Mouse (Mus musculus): ENCODE data around the gene Six3. TPM values are rescaled to one million over a fixed set of nuclear protein-coding genes. Genes with fewer than 3 reads are reported as not detected.

The Six3 gene
- total and polyA plus RNA-seq, 3 experiments = not detected

- DNase-seq = no peak
Measured at GRCm38 (mm10) chr17:85626091-85626860, 12.9 kb downstream of the Six3 start.

- no peak for DNase-seq
Measured at GRCm38 (mm10) chr17:85627751-85628150, 14.3 kb downstream of the Six3 start.

- no peak for DNase-seq
Measured at GRCm38 (mm10) chr17:85628811-85629210, 15.4 kb downstream of the Six3 start.

GRCm38 (mm10) chr17:85629396-85629795 lies 16.0 kb downstream of the Six3 start:
- DNase-seq = no peak

DNA sequence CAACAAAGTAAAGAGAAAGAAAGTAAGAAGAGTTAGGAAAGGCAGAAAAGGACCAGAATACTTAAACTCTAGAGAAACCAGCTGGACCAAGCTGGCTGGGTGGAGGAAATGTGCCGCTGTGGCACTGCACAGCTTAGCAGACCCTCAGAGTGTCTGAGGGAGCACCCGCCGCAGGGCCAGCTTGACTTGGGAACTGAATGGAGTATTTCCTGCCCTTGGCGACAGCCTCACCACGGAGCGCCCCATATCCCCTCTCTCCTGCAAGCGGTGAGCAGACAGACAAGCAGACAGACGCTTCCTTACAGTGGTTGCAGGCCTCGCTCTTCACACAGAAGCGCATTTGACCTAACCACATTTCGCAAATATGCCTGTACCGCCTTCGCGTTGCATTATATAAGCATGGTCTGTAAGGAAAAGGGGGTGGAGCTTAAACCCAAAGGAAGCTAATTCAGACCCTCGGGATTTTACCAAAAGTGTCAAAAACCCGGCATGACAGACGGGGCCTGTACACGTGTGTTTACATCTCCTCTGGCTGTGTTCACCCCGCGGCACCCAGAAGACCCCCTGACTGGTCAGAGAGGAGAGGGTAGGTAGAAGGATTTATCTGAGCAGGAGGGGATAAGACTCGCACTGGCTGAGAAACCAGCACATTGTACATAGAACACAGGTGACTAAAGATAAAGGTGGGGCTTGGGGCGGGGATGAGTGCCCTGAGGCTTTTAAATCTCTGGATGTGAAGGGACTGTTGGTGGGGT lies 17.1 kb downstream of the Six3 start:
- no peak for DNase-seq

- no peak for DNase-seq
Measured at GRCm38 (mm10) chr17:85631106-85631505, 17.7 kb downstream of the Six3 start.

DNA sequence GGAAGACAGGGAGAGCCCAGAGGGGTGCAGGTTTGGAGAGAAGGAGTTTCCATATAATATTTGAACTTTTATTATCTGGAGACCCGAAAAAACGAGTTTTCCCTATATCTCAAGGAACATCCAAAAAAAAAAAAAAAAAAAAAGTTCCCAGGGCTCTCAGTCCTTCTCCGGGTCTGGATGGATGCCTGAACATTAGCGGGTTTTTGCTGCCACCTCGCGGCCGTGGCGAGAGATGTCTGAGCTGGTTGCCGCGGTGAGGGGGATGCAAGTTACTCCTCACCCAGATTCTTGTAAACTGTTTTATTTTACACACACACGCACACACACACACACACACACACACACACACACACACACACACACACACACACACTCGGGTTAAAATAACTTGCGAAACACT lies 20.2 kb downstream of the Six3 start:
- peak; percentile 75 for DNase-seq

GRCm38 (mm10) chr17:85637876-85638275 lies 24.5 kb downstream of the Six3 start:
- no peak for DNase-seq

GRCm38 (mm10) chr17:85645312-85645711 lies 31.9 kb downstream of the Six3 start:
- DNase-seq = no peak

- DNase-seq = peak; percentile 58
Measured at GRCm38 (mm10) chr17:85645718-85646665, 32.6 kb downstream of the Six3 start.

DNA sequence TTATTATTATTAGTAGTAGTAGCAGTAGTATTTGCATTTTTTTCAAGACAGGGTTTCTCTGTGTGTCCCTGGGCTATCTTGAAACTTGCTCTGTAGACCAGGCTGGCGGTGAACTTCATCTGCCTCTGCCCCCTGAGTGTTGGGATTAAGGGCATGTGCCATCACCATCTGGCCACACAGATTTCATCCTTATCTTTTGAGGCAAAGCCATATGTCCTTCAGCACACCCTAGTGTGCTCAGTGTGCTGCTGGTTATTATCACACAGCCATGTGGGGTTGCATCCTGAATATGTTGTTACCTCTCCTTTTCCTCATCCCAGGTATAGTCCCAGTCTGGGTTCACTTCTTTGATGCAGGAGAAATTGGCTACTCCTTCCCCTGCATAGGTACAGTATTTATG lies 46.6 kb downstream of the Six3 start:
- no peak for DNase-seq

DNA sequence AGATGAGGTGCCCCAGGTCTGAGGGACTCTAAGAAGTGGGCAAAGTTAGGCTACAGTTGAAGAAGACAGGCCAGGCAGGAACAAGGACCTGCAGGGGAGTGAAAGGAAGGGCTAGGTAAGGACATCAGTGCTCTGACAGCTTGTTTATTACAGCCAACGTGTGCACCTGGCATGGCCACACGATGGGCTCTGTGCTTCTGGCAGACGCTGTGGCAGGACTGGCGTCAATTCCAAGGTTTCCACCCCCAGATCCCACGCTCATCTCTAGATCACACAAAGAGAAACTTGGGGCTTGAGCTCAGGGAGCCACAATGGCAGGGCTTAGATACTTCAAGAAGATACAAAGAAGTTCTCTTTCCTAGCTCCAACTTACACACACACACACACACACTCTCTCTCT lies 48.1 kb downstream of the Six3 start:
- no peak for DNase-seq

GRCm38 (mm10) chr17:85664202-85664601 lies 50.8 kb downstream of the Six3 start:
- no peak for DNase-seq

DNA sequence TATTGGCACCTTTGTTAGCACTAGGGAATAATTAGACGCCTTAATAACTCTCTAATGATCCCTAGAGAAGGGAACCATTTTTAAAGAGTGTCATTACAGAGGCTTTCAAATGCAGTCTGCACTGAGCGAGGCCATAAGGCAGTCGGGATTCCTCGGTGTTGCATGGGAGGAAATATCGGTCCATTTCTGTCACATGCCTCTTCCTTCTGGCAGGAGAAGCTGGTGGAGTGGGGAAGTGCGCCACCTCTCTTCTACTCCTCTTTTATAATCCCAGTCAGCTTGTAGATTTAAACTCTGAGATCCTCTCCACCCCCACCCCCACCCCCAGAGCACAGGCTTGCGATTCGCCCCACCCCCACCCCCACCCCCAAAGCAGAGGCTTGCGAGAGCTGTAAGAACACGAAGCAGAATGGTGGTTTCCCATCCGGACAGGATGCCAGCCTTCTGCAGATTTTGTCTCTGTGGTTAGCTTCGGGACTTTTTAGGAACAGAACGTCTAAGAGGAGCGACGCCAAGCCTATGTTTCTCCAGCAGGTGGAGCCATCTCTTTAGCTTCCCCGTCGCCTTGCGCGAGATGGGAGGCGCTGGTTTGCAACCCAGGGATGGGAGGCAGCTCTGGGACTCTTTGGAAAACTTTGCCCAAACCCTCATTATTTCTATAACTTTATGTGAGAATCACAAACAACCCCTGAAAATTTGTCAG lies 51.4 kb downstream of the Six3 start:
- peak; percentile 76 for DNase-seq

Other genes with a start within 250 kb of the Six3 start
- not detected for gene Six2, start 74.7 kb downstream of the Six3 start, total RNA-seq (2021)
- 0.12 and 0.18 TPM in 2 replicates for gene Six2, start 74.7 kb downstream of the Six3 start, polyA plus RNA-seq (2012; rRNA removed)

Measured in adrenal gland, adult 2 months (tissue).